Comparison of ENCODE assay signal across 10 mouse cellular contexts in genomic region chr13:3865648-3866354, GRCm38 (mm10). TPM values are rescaled to one million over a fixed set of nuclear protein-coding genes. Genes with fewer than 3 reads are reported as not detected.
A peak's percentile ranks its signal among the peaks of the same experiment; 100 is the strongest.
DNase-seq lines count a peak whose midpoint lies in the region; ATAC-seq and TF ChIP-seq lines count a peak whose summit lies in the region.
"Had no signal": no experiment of that assay in that cellular context is flagged by ENCODE, and none has a peak within 500 bp of the region (broad histone marks: within the 10 kb centered on the region; RNA-seq: fewer than 3 reads in every experiment).

No protein-coding gene starts in this region.

- H3K4me1 ChIP-seq in heart, embryonic 10.5 days, result peaks cover 7% of the 10 kb centered on the region; the same call in 1 of the 2 replicates
- peaks cover 18% of the 10 kb centered on the region for H3K4me1 ChIP-seq in small intestine, adult 2 months (ENCODE audit: control insufficient read depth, insufficient read depth, insufficient read length, low read length)
- H3K4me1 ChIP-seq in hindbrain, embryonic 11.5 days (replicated peaks; ENCODE audit: control insufficient read depth, insufficient read depth, low read length), result no peaks in the 10 kb centered on the region
- H3K4me1 ChIP-seq: limb, embryonic 12.5 days had no signal

- peak overlapping the region; percentile 75 for H3K27ac ChIP-seq in heart, embryonic 10.5 days
- H3K27ac ChIP-seq in small intestine, adult 2 months (ENCODE audit: insufficient read depth, low read depth, low read length), result peak overlapping the region; percentile 65
- no peak overlapping the region for H3K27ac ChIP-seq in hindbrain, embryonic 11.5 days (ENCODE audit: low read depth, low read length)
- H3K27ac ChIP-seq: limb, embryonic 12.5 days had no signal

- no peak for TF ChIP-seq CTCF in small intestine, adult 2 months (IDR thresholded peaks at IDR 0.05; ENCODE audit: extremely low read depth, insufficient read length, insufficient replicate concordance, low read depth, low read length)

- no peak for TF ChIP-seq POLR2A in small intestine, adult 2 months (IDR thresholded peaks at IDR 0.05; ENCODE audit: low read depth, low read length)

- ATAC-seq in hindbrain, embryonic 11.5 days (ENCODE audit: low FRiP score), result no peak

- H3K9me3 ChIP-seq in heart, embryonic 10.5 days, result no peaks in the 10 kb centered on the region
- H3K9me3 ChIP-seq in hindbrain, embryonic 11.5 days (ENCODE audit: control insufficient read depth, low read length), result no peaks in the 10 kb centered on the region
- H3K9me3 ChIP-seq: limb, embryonic 12.5 days had no signal

- H3K4me2 ChIP-seq in hindbrain, embryonic 11.5 days (replicated peaks; ENCODE audit: low read depth, low read length), result no peak overlapping the region
- H3K4me2 ChIP-seq: limb, embryonic 12.5 days had no signal

- peak; percentile 36 for DNase-seq in kidney, adult 11 months
- no peak for DNase-seq in kidney, adult 18-20 months
- no peak for DNase-seq in heart, embryonic 10.5 days (ENCODE audit: low spot score)
- DNase-seq in kidney, postnatal 10 days, result peak; percentile 17
- DNase-seq in T-cell, adult 2 months (ENCODE audit: low spot score), result no peak
- no peak for DNase-seq in cerebellum, adult 9-10 months
- DNase-seq in hindbrain, embryonic 11.5 days (ENCODE audit: low spot score), result no peak
- DNase-seq: cerebellum, adult 2 months had no signal

- 69% methylated on average over 14 of the region's 14 CpGs for WGBS in heart, embryonic 10.5 days
- WGBS in small intestine, adult 2 months, result 49% methylated on average over 14 of the region's 14 CpGs
- 85% methylated on average over 14 of the region's 14 CpGs for WGBS in hindbrain, embryonic 11.5 days

- no peak overlapping the region for H3K4me3 ChIP-seq in heart, embryonic 10.5 days
- no peak overlapping the region for H3K4me3 ChIP-seq in small intestine, adult 2 months (ENCODE audit: low read depth, low read length)
- no peak overlapping the region for H3K4me3 ChIP-seq in hindbrain, embryonic 11.5 days (ENCODE audit: low read depth, low read length)
- H3K4me3 ChIP-seq: limb, embryonic 12.5 days had no signal

- no peak overlapping the region for H3K9ac ChIP-seq in hindbrain, embryonic 11.5 days (ENCODE audit: low read depth, low read length)
- H3K9ac ChIP-seq: limb, embryonic 12.5 days had no signal

- H3K27me3 ChIP-seq in heart, embryonic 10.5 days (ENCODE audit: insufficient read depth, poor library complexity, severe bottlenecking), result no peaks in the 10 kb centered on the region
- no peaks in the 10 kb centered on the region for H3K27me3 ChIP-seq in small intestine, adult 2 months (ENCODE audit: control insufficient read depth, insufficient read depth, low read length)
- no peaks in the 10 kb centered on the region for H3K27me3 ChIP-seq in hindbrain, embryonic 11.5 days (ENCODE audit: control insufficient read depth, insufficient read depth, low read length)
- H3K27me3 ChIP-seq: limb, embryonic 12.5 days had no signal

- no peaks in the 10 kb centered on the region for H3K36me3 ChIP-seq in heart, embryonic 10.5 days
- no peaks in the 10 kb centered on the region for H3K36me3 ChIP-seq in small intestine, adult 2 months (ENCODE audit: control insufficient read depth, insufficient read depth, low read length)
- no peaks in the 10 kb centered on the region for H3K36me3 ChIP-seq in hindbrain, embryonic 11.5 days (ENCODE audit: control insufficient read depth, insufficient read depth, low read length)
- H3K36me3 ChIP-seq: limb, embryonic 12.5 days had no signal

RNA-seq across cellular contexts. Expression of gene Calm5, which starts 11.8 kb away (rescaled TPM):
- not detected in 2 replicates for polyA plus RNA-seq in heart, embryonic 10.5 days (2016; fragmentation: Nextera tagmentation; extraction: Ambion mirVana)
- polyA plus RNA-seq in small intestine, adult 2 months (2012; rRNA removed), result not detected in 2 replicates
- polyA plus RNA-seq in hindbrain, embryonic 11.5 days (2014; fragmentation: Nextera tagmentation; extraction: Ambion mirVana), result not detected in 2 replicates
- polyA plus RNA-seq: cerebellum, adult 2 months; limb, embryonic 12.5 days had no signal

RNA-seq across cellular contexts. Expression of gene Calm4, which starts 28.2 kb away (rescaled TPM):
- not detected in 2 replicates for polyA plus RNA-seq in heart, embryonic 10.5 days (2016; fragmentation: Nextera tagmentation; extraction: Ambion mirVana)
- not detected in 2 replicates for polyA plus RNA-seq in small intestine, adult 2 months (2012; rRNA removed)
- not detected in 2 replicates for polyA plus RNA-seq in hindbrain, embryonic 11.5 days (2014; fragmentation: Nextera tagmentation; extraction: Ambion mirVana)
- polyA plus RNA-seq: cerebellum, adult 2 months; limb, embryonic 12.5 days had no signal

RNA-seq across cellular contexts. Expression of gene Net1, which starts 52.2 kb away (rescaled TPM):
- 53.7 and 72.9 TPM in 2 replicates for polyA plus RNA-seq in heart, embryonic 10.5 days (2016; fragmentation: Nextera tagmentation; extraction: Ambion mirVana)
- 16.8 and 64.6 TPM in 2 replicates for polyA plus RNA-seq in small intestine, adult 2 months (2012; rRNA removed)
- 31.4 and 33.9 TPM in 2 replicates for polyA plus RNA-seq in hindbrain, embryonic 11.5 days (2014; fragmentation: Nextera tagmentation; extraction: Ambion mirVana)

RNA-seq across cellular contexts. Expression of gene Tubal3, which starts 52.3 kb away (rescaled TPM):
- not detected in 2 replicates for polyA plus RNA-seq in heart, embryonic 10.5 days (2016; fragmentation: Nextera tagmentation; extraction: Ambion mirVana)
- 18.3 and 52.6 TPM in 2 replicates for polyA plus RNA-seq in small intestine, adult 2 months (2012; rRNA removed)
- polyA plus RNA-seq in hindbrain, embryonic 11.5 days (2014; fragmentation: Nextera tagmentation; extraction: Ambion mirVana), result not detected in 2 replicates
- polyA plus RNA-seq: cerebellum, adult 2 months; limb, embryonic 12.5 days had no signal

Comparison
In these comparisons a context has a peak if more than half of its experiments do, and no peak if none do; other contexts are left out.
1. DNase-seq: peak in kidney, adult 11 months (single experiment) and kidney, postnatal 10 days (single experiment); none in kidney, adult 18-20 months (single experiment), heart, embryonic 10.5 days (single experiment), T-cell, adult 2 months (single experiment), cerebellum, adult 9-10 months (single experiment) and hindbrain, embryonic 11.5 days (single experiment).